Mouse (Mus musculus): ENCODE data around the gene Cadm3.
"Not testable (repeated sequence)": the region's sequence is repeated elsewhere in the genome, so short reads cannot be mapped to it uniquely, and the experiment has no call there.

Cadm3 gene

DNA sequence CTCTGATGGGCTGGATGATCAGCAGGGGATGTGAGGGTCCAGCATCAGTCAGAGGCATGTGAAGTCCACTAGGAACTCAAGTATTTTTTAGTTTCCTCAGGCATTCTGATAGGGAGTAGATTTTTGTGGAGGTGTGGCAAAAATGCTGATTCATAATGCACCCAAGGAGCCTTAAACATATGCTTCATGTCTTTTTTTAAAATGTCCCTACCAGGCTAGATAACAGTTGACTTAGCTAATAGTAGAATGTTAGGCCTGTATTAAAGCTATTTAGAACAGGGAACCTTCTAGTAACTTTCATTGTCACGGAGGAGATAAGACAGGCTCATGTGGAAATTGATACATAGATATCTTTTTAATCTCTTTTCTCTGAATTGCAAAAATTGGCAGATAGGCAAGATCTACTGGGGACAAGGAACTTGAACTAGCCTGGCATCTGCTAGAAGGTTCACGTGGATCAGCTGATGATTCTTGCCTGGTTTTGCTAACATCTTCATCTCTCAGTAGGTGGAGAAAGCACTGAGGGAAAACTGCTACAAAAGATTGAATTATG lies 49.5 kb downstream of the Cadm3 start:
- no peak for DNase-seq

DNA sequence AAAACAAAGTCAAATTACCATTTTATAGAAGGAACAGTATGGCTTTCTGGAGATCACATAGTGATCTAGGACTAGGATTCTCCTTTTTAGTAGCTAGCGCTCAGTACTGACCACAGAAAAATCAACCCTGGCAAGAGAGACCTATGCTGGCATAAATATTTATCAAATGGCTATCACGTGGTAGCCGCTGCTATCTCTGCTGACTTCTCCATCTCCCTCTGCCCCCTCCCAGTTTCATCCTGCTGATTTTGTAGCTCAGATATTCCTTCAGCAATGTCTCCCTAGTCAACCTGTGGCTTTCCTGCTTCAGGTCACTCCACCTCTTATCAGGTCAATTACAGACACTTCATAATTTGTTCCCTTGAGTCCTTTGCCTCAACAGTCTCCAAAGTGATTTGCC lies 51.8 kb downstream of the Cadm3 start:
- no peak for DNase-seq

DNA sequence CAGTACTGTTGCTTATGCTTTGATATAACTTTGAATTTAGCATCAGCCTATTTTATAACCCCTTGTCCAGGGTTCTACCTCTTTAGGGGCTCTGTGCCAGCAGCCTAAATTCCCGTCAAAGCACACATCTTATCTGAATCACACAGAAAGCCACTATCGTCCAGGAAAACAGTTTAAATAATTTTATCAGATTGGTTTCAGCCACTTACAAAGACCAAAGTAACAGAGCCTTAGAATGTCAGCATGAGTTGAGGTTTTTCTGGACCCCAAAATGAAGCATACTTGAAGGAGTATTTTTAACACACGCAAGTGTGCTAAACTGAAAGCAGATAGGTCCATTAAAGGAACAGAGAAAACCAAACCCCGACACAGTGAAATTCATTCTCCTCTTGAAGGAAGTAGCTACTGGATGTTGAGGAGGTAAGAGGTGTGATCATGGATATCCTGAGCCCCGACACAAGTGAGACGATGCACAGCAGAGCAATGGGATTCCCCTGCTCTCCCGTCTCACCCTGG lies 53.9 kb downstream of the Cadm3 start:
- DNase-seq: not testable (repeated sequence)

DNA sequence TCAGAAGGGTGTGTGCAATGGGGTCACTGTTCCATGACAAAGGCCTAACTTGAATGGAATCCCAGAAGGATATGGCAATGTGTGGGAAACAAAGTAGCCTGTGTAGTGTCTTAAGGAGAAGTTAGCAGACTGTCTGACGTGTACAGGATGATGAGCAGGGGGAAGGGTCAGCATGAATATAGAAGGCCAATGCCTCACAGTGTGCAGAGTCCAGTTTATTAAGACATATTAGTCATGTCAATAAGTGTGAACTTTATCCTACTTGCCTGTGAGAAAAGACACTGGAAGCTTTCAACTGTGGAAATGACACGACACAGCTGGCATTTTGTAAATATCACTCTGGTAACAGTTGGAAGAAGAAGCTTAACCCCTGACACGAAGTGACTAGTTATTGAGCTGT lies 64.7 kb downstream of the Cadm3 start:
- DNase-seq: not testable (repeated sequence)
